Mouse (Mus musculus) liver, postnatal 0 days (tissue): ENCODE measurements around the gene Gabbr2.

Experiments
- CTCF ChIP-seq: sonication (generic); IDR thresholded peaks from 2 replicates; pipeline ENCODE4 v1.5.1; 2016; ENCODE audit warnings: antibody characterized with exemption, low read depth
- EP300 ChIP-seq: IDR thresholded peaks from 2 replicates; pipeline ENCODE4 v1.6.1; 2016; ENCODE audit warnings: antibody characterized with exemption, low read depth, mild to moderate bottlenecking

DNA sequence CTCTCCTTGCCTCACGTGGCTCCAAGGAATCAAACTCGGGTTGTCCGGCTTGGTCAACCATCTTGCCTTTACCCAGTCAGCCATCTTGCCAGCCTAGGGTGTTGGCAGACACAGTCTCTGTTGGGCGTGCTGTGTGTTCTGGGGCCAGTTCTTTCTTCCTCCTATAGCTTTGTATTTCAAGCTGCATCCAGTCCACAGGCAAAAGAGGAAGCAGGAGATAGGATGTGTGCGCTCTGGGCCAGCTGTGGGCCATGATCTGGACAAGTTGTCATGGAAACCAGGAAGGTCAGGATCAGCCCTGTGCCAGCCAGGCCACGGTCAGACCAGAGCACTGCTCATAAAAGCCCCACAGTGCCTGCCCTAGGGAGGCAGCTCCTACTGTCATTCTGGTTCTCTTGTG is 74.9 kb downstream of the Gabbr2 start:
- TF ChIP-seq CTCF (no peak), EP300 (no peak)
